Mouse (Mus musculus): ENCODE data around the gene Slc35a5.

- TF ChIP-seq TAL1 (IDR thresholded peaks at IDR 0.05; ENCODE audit: low read length) (no peak), GATA1 (IDR thresholded peaks at IDR 0.05; ENCODE audit: low read length) (no peak)
These were observed 23.3 kb upstream of the Slc35a5 start for GRCm38 (mm10) chr16:45181824-45182223.
